Mouse (Mus musculus) liver, embryonic 15.5 days (tissue): ENCODE measurements around the gene Hemk1. TPM values are rescaled to one million over a fixed set of nuclear protein-coding genes. Genes with fewer than 3 reads are reported as not detected.

Experiments used
- ATAC-seq: fragments of 200-750 bp; cut with Nextera tagmentation; 2 replicates; pipeline ENCODE4 v1.8.0; 2017; ENCODE audit warnings: moderate number of reproducible peaks, mild to moderate bottlenecking, moderate library complexity; ENCODE audit not compliant: insufficient read depth
- H3K27ac ChIP-seq: fragments of 300-500 bp; sonication (generic); replicated peaks from 2 replicates; pipeline ENCODE4 v1.5.1; 2015; ENCODE audit warnings: mild to moderate bottlenecking, inconsistent platforms
- H3K27me3 ChIP-seq: fragments of 300-500 bp; sonication (generic); 2 replicates; pipeline ENCODE4 v1.6.1; 2015; ENCODE audit warnings: mild to moderate bottlenecking, inconsistent platforms
- H3K36me3 ChIP-seq: fragments of 300-500 bp; sonication (generic); replicated peaks from 2 replicates; pipeline ENCODE4 v1.6.1; 2015; ENCODE audit warnings: moderate library complexity, mild to moderate bottlenecking, inconsistent platforms
- H3K4me1 ChIP-seq: fragments of 300-500 bp; sonication (generic); replicated peaks from 2 replicates; pipeline ENCODE4 v1.6.1; 2015; ENCODE audit warnings: inconsistent platforms
- H3K4me2 ChIP-seq: fragments of 300-500 bp; sonication (generic); 2 replicates; pipeline ENCODE4 v1.6.1; 2015; ENCODE audit warnings: moderate library complexity, mild to moderate bottlenecking, inconsistent platforms
- H3K4me3 ChIP-seq: fragments of 300-500 bp; sonication (generic); replicated peaks from 2 replicates; pipeline ENCODE4 v1.5.1; 2015; ENCODE audit warnings: mild to moderate bottlenecking, inconsistent platforms
- H3K9ac ChIP-seq: fragments of 300-500 bp; sonication (generic); 2 replicates; pipeline ENCODE4 v1.6.1; 2015; ENCODE audit warnings: moderate library complexity, mild to moderate bottlenecking, inconsistent platforms
- H3K9me3 ChIP-seq: fragments of 300-500 bp; sonication (generic); replicated peaks from 2 replicates; pipeline ENCODE4 v1.6.1; 2016; ENCODE audit warnings: inconsistent platforms
- whole genome bisulfite sequencing: fragments of 180-500 bp; shearing (Covaris S2); methylation state at CpG from one replicate; pipeline ENCODE4 v1.1.7; 2015; ENCODE audit warnings: mixed read lengths; ENCODE audit not compliant: insufficient replicate concordance; 5-methylcytosine and 5-hydroxymethylcytosine counted together
- polyA plus RNA-seq: library from polyadenylated mRNA; unstranded; fragments of >200 nt; fragmentation: Nextera tagmentation; extraction: Ambion mirVana; gene quantifications from 2 replicates; pipeline ENCODE4 v1.2.1, GENCODE M21; 2015

Gene Hemk1
- polyA plus RNA-seq, 1 experiment from 2014 or later: 3.7 TPM

GRCm38 (mm10) chr9:107278527-107279377 is 59.4 kb downstream of the Hemk1 start:
- Histone ChIP-seq H3K4me1 (peaks cover 32% of the 10 kb centered on the region), H3K4me2 (0 out of 2 replicates have a peak overlapping the region, but pooled peaks have one; percentile 59), H3K4me3 (no peak overlapping the region), H3K9ac (no peak overlapping the region), H3K36me3 (no peaks in the 10 kb centered on the region), H3K27me3 (no peaks in the 10 kb centered on the region), H3K9me3 (no peaks in the 10 kb centered on the region), H3K27ac (no peak overlapping the region)
- 46% methylated on average over 8 of the region's 8 CpGs for WGBS
- ATAC-seq: no peak

GRCm38 (mm10) chr9:107278126-107278525 is 60.0 kb downstream of the Hemk1 start:
- no peak for ATAC-seq
- Histone ChIP-seq H3K9me3 (no peaks in the 10 kb centered on the region), H3K4me1 (peaks cover 35% of the 10 kb centered on the region), H3K4me2 (no peak overlapping the region), H3K36me3 (no peaks in the 10 kb centered on the region), H3K4me3 (no peak overlapping the region), H3K27ac (no peak overlapping the region), H3K27me3 (no peaks in the 10 kb centered on the region), H3K9ac (no peak overlapping the region)
- WGBS: 60% methylated on average over 4 of the region's 4 CpGs

DNA sequence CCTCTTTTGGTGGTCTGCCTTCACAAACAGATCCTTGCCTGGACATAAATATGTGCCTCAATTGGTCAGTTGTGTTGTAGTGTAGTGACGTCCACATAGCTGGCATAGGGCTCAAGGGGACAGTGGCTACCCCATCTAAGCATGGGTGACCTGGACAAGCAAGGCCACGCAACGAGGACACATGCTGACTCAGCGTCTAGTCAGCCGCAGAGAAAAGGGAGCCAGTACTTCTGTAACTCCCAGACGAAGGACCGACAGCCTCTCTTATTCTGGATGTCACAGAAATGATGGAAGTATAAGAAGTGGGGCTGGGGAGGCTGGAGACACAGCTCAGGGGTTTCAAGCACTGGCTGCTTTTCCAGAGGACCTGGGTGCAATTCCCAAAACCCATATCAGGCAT is 60.5 kb downstream of the Hemk1 start:
- H3K9ac ChIP-seq: no peak overlapping the region
- no peak overlapping the region for H3K4me2 ChIP-seq
- no peaks in the 10 kb centered on the region for H3K9me3 ChIP-seq
- H3K27ac ChIP-seq: no peak overlapping the region
- H3K4me3 ChIP-seq: no peak overlapping the region
- no peaks in the 10 kb centered on the region for H3K36me3 ChIP-seq
- 67% methylated on average over 7 of the region's 7 CpGs for WGBS
- ATAC-seq: no peak
- H3K27me3 ChIP-seq: no peaks in the 10 kb centered on the region
- H3K4me1 ChIP-seq: peaks cover 39% of the 10 kb centered on the region

Other genes starting within 250 kb of the Hemk1 start
- gene Dock3, start 106.4 kb downstream of the Hemk1 start, polyA plus RNA-seq: 0.01 TPM in 1 of 2 replicates, not detected in the other
- 10.0 and 11.7 TPM in 2 replicates for gene Mapkapk3, start 48.5 kb downstream of the Hemk1 start, polyA plus RNA-seq
- 11.6 and 12.4 TPM in 2 replicates for gene Cish, start 42.3 kb downstream of the Hemk1 start, polyA plus RNA-seq
- gene 6430571L13Rik, start 2.3 kb upstream of the Hemk1 start, polyA plus RNA-seq: 0.12 TPM in 2 replicates
- gene Cacna2d2, start 61.3 kb upstream of the Hemk1 start, polyA plus RNA-seq: 0.02 TPM in 1 of 2 replicates, not detected in the other
- 15.2 and 15.9 TPM in 2 replicates for gene Tmem115, start 195.6 kb upstream of the Hemk1 start, polyA plus RNA-seq
- 13.1 and 13.2 TPM in 2 replicates for gene Cyb561d2, start 203.8 kb upstream of the Hemk1 start, polyA plus RNA-seq
- gene Nprl2, start 203.9 kb upstream of the Hemk1 start, polyA plus RNA-seq: 11.2 and 13.2 TPM in 2 replicates
- gene Zmynd10, start 208.9 kb upstream of the Hemk1 start, polyA plus RNA-seq: 0.64 and 1.0 TPM in 2 replicates
- 15.8 and 18.7 TPM in 2 replicates for gene Rassf1, start 213.2 kb upstream of the Hemk1 start, polyA plus RNA-seq
- 34.1 and 36.1 TPM in 2 replicates for gene Tusc2, start 224.9 kb upstream of the Hemk1 start, polyA plus RNA-seq
- gene Hyal2, start 229.6 kb upstream of the Hemk1 start, polyA plus RNA-seq: 48.8 and 56.3 TPM in 2 replicates
- gene Hyal1, start 238.6 kb upstream of the Hemk1 start, polyA plus RNA-seq: 3.2 and 4.2 TPM in 2 replicates
- 12.3 and 12.8 TPM in 2 replicates for gene Naa80, start 240.5 kb upstream of the Hemk1 start, polyA plus RNA-seq
- 0.64 TPM in 2 replicates for gene Hyal3, start 242.5 kb upstream of the Hemk1 start, polyA plus RNA-seq
- gene Ifrd2, start 249.3 kb upstream of the Hemk1 start, polyA plus RNA-seq: 161 and 198 TPM in 2 replicates